Mouse (Mus musculus) neural tube, embryonic 10.5 days (tissue): ENCODE measurements around the gene Mapre3.

Source experiments
- DNase-seq: peaks from one replicate; pipeline ENCODE4 v3.0.0-alpha.2; 2017; ENCODE audit warnings: low spot score; ENCODE audit errors: extremely low spot score

The Mapre3 gene

DNA sequence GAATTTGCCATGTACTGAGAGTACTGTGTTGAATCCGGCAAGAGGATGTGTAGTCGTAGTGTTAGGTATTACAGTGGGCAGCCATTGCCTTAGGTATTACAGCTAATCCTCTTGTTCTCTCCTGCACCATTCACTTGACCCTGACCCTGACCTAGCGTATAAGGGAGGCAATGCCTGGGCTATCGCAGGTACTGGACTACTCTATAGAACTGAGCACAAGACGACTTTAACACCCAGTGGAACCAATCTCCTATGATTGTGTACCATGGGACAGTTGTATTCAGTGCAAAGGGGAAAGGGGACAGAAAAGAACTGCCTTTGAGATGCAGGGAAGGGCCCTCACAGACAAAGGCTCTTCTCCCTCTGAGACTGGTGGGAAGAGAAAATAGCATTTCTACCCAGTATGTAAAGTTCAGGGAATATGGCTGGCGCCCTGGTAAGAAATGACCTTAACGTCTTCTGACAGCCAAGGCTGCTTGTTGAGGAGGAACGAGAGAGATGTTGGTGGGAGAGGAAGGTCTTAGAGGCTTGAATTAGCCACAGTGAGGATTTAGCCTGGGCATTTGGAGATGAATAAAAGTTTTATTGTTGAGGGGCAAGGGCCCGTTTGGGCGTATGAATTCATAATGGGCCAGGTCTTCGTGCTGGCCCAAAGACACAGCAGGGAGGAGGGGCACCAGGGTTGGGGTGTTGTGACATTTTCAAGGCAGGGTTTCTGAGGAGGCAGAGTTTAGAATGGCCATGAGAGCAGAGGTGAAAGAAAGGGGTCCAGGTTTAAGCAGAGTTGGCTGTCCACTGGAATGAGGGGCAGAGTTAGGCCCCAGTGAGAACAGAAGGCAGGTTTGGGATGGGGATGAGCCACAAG is 9.9 kb downstream of the Mapre3 start:
- no peak for DNase-seq

DNA sequence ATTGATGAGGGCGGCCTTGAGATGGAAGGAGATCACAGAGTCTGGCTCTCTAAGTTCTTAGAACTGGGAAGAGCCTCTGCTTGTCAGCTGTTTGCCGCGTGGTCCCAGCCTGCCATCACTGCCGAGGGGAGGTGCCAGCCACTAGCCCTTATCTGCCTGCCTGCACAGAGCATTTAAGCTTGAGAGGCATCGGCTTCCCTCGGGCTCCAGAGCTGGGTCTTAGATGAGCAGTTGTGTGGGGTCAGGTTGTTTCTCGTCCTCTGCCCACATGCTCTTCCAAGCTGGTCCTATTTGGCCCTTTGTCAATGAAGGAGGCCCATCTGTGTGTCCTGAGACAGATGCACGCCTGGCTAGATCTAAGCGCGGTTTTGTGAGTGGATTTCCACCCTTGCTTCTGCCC is 10.7 kb downstream of the Mapre3 start:
- DNase-seq = no peak

DNA sequence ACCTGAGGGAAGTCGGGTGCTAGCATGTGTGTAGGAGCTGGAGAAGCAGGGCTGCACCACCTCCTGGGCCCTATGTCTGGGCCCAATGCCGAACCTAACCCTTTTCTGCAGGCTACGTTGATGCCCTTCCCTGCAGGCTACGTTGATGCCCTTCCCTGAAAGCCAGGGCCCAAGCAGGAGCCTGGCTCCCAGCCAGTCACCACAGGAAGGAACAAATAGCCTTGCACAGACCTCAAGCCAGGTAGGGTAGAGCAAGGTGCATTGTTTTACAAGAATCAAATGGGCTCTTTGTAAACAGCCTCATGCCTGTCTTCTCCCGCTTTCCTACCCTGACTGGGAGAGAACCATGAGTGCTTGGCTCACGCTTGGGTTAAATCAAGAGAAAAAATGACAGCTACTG is 11.4 kb downstream of the Mapre3 start:
- DNase-seq = no peak

DNA sequence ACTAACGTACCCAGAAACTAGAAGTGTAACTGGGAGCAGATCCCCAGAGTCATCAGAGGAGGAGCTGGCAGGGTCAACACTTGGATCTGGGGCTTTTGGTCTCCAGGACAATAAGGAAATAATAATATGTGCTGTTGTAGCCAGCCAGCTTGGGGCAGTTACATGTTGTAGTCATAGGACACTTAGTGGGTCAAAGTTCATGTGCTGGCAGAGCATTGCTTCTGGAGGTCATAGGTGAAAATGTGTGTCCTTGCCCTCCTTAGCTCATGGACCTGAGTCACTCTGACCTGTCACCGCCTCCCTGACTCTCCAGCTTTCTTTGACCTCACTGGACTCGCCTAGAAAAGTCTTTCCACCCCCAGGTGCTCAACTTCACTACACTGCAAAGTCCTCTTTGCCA is 19.0 kb downstream of the Mapre3 start:
- no peak for DNase-seq

DNA sequence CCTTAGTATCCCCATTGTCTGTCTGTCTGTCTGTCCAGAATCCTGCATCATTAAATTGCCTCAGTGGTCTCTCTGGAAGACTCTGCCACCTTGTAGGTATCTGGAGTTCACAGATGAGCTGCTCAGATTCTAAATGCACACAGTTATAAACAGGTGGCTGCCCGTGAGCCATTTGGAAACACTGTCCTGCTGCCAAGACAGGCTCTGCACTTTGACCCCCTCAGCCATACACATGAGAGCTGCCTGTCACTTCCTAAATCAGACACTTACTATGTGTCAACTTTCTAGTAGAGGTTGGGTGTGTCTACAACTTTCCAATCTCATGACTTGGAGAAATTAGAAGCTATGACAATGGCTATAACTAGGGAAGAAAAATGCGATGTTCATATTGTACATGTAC is 25.3 kb downstream of the Mapre3 start:
- DNase-seq = no peak

DNA sequence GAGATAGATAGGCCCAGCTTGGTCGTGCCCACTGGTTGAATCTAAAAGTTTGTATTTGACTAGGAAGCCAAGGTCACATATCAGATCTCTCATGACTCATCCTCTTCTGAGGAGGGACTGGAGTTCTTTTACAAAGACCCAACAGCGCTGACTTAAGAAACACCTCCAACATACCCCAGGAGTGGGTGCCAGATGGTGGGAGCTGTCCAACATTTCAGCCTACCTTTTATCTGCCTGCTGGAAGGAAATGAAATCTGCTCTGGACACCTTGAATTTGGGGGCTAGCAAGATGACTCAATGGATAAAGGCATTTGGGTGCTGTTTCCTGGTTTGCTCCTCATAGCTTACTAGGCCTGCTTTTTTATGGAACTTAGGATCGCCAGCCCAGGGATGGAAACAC is 27.5 kb downstream of the Mapre3 start:
- no peak for DNase-seq

DNA sequence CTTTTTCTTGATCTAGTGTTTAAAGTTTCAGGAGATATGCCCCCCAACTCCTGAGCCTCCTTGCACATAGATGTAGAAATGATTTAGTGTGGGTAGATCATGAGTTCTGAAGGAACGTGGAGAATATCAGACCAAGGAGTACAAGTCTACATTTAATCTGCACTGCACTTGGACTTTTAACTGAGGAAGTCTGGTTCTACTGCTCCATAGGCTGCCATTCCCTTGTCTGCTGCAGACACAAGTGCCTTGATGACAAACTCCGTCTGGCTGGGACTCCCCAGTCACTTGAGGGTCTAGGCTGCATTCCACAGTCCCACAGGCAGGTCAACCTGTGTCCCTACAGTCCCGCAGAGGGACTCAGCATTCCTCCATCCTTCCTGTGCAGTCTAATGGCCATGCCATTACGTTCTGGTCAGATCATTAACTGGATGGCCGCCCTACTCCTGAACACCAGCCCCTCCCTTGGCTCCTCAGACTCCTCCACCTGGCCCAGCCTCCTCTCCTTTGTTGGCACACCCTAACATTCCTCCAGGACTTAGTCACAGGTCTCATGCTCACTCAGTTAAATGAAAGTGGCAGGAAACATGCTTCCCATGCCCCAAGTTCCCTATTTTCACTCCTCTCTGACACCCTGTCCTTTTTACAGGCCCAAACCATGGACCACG is 35.6 kb downstream of the Mapre3 start:
- DNase-seq = no peak

DNA sequence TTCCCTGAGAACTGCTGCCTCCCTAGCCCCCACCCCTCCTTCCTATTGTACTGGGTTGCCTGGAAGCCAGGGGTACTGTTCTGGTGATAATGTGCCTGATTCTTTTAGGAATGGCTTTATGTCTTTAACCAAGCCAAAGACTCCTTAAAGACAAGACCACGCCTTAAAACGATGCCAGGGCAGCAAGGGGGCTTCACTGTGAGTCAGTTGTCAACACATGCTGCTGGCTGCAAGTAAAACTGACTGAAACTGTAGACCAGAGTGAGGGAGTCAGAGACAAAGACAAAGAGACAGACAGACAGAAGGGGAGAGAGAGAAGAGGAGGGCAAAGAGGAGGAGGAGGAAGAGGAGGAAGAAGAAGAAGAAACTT is 36.1 kb downstream of the Mapre3 start:
- DNase-seq = no peak

DNA sequence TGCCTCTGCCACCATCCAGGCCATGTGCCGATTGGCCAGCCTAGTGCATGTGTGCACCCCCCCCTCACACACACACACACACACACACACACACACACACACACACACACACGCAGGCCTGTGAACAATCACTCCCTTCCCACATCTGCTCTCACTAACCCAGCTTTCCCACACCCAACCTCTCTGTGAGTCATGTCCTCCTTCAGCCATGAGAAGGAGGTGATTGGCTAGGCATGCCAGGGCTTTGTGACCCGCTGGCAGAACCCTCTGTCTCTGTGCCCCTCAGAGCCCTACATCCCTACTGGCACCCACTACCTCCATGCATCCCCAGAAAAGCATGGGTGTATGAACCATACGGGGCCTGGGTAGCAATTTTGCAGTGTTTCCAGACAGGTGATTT is 39.1 kb downstream of the Mapre3 start:
- DNase-seq = no peak

DNA sequence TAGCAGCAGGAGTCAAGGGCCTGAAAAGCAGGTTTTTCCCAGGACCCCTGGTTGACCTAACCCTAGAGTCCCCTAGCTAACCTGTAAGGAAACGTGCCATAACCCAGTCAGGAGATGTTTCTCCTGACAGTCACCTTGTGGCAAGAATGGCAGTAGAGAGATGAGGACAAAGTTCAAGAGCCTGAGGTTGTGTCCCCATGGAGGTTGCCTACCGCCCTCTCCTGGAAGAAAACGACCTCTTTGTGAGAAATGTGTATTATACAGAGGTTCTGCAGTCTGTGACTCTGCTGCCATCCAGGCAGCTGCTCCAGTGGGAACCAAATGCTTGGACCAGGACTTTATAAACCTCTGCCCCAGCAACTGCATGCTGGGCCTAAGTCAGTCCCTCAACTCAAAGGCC is 41.2 kb downstream of the Mapre3 start:
- DNase-seq = no peak

DNA sequence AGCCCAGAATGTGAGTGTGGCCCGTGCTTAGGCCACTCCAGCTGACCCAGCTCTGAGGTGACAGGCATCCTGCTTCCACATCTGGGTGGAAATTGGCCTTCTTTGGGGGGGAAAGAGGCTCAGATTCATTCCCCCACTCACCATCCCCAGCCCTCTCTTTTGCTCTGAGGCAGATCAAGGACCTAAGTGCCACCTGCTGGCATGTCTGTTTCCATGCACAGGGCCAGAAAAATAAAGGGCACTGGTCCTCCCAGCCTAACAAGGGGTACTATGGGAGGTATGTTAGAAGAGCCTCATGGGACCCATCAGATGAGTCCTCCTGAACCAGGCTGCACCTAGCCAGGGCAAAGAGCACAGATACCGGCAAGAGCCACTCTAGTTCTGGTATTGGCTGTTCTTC is 41.7 kb downstream of the Mapre3 start:
- DNase-seq = no peak

DNA sequence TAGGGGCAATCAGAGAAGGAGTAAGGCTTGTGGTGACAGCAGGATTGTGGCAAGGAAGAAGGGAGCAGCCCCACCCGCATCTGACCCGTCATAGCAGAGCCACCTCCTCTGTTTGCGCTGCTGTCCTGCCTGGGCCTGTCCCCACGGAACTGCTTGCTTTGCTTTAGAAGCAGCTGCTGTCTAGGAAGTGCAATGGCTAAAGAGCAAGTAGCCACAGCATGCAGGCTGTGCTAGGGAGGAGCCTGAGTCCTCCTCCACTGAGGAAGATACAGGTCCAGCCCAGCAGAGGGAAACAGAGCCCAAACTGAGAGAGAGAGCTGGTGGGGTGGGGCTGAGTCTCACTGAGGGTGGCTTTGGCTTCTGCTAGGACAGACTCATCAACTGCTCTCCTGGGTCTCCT is 49.4 kb downstream of the Mapre3 start:
- DNase-seq = no peak

DNA sequence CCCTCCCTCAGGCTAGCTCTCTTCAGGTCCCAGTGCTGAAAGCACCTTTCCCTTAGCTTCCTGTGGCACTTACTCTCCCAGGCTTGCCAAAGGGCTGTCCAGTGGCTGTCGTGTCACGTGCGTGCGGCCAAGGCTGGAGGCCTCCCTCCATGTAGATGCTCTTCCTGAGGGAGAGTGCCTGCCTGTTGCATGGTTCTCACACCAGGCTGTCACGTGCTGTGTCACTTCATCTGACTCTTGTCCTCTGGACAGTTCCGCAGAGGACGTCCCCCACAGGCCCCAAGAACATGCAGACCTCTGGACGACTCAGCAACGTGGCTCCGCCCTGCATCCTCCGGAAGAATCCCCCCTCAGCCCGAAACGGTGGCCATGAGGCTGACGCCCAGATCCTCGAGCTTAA is 49.9 kb downstream of the Mapre3 start:
- no peak for DNase-seq

DNA sequence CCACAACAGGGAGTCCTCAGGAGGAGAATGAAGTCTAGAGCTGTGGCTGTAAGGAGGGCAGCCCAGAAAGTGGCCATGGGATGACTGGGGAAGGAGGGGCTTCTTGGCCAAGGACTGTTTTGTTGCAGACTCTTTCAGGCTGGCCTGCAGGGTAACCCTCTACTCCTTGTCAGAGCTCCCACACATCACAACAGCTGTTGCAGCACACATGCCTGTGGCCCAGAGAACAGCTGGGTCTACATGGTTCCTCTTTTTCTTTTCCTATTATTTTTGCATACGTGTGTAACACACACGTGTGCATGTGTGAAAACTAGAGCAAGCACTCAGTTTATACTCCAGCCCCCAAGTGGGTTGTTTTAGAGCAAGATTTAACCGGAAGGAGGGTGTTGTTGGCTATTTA is 52.4 kb downstream of the Mapre3 start:
- no peak for DNase-seq

DNA sequence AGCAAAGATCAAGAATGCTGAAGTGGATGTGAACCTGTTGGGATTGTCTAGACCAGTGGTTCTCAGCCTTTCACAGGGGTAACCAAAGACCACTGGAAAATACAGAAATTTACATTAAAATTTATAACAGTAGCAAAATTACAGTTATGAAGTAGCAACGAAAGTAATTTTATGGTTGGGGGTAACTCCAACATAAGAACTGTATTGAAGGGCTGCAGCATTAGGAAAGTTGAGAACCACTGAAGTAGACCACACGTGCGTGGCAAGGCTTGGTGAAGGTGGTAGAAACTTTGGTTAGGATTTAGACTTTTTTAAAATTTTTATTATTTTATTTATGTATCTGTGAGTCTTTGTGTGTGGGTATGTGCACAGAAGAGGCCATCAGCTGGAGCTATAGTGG is 53.3 kb downstream of the Mapre3 start, which contains the start of gene Tmem214:
Gene Tmem214 (plus strand): TSS at position 301 of the 400 bp plus-strand sequence.
- DNase-seq = no peak

DNA sequence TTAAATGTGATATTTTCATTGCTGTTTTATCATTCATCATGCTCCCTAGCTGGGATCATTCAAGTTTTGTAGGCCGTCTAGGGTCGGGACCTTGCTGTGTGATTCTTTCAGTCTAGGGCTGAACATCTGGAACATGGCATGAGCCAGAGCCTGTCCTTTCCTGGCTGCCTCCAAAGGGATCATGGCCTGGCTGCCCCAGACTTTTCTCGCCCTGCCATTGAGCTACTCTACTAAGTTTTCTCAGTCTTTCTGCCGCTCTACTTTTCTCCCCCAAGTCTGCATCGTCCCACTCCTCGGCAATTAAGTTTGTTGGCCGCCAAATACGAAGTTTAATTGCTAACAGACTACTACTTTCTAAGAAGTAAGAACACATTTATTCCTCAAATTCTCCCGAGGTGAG is 54.5 kb downstream of the Mapre3 start:
- DNase-seq = no peak

DNA sequence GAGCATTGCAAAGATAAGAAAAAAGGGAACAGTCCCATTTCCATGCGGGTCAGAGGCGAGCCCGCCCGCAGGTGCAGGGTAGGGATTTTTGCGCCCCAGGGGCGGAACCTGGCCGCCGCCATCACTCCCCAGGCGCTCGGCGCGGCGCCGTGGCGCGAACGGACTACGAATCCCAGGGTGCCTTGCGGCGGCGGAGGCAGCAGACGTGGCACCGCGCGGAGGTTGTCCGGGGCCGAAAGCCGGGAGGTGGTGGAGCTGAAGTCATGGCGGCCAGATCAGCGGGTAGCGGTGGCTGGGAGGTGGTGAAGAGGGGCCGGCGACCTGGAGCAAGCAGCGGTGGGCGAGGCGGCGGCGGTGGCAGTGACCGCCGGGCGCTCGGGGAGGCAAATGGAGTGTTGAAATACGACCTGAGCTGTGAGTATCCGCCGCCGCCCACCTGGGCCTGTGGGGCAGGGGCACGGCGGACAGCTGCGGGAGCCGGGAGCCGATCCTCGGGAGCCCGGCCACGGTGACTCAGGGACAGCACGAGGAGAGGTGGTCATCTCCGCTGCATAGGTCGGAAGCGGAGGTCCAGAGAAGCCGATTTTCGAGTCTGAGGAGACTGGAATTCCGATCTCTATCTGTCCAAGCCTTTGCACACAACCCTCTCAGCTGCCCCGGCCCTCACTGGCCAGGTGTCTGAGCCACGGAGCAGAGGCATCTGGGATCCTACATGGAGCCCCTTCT is 55.1 kb downstream of the Mapre3 start:
- peak; percentile 89 for DNase-seq

DNA sequence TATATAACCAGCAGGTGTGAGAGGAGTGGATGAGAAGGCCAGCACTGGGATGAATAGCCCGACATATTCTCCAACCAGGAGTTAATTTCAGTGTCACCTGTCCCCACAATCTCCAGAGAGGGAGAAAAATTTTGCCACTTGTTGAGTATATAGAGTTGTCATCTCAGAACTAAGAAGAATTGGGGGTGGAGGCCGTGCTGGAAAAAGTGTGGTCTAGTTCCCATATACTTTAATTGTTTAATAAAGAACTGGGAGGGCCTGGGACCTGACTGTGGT is 55.6 kb downstream of the Mapre3 start:
- DNase-seq = no peak

DNA sequence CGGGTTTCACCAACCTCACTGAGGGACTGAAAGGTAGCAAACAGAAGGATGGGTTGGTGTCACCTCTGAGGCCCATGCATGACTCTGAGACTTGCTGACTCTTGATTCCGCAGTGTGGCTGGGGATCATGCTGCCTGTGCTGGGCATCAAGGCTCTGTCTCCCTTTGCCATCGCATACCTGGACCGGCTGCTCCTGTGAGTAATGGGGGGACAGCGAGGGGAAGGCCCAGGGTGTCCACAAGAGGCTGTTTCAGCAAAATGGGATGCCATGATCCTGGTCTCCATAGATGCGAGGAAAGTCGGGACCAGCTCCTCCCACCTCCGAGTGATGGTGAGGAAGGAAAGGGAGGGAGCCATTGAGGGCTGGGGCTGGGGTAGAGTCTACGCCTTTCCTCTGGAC is 58.1 kb downstream of the Mapre3 start:
- DNase-seq = no peak

DNA sequence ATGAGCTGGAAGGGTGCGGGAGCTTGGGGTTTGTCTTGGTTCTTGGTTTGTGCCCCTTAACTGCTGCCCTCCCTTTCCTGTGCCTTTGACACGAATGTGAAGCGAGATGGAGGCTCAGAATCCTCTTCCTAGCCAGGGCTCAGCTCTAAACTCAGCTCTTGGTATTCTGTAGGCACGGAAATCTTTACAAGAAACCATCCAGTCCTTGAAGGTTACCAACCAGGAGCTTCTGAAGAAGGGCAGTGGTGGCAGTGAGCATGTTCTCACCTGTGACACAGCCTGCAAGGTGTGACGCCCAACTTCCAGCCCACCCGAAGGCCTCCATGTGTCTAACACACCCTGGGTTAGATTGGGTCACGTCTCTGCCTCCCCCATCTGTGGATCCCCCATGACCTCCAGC is 59.9 kb downstream of the Mapre3 start:
- DNase-seq = no peak

DNA sequence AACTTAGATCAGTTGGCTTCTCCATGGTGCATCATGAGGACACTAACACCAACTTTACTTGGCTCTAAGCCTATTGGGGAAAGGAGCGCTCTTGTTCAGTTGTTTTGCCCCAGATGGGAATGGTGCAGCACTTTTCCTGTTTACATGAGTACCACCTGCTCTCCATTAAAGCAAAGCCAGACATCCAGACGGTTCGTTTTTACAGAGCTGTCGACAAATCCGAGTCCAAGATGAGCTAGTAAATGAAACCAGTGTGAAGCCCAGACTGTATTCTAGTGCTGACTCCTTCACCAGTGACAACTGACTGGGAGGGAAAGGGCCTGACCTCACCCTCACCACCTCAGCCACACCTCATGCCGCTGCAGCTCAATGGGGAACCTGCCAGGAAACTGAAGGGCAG is 64.2 kb downstream of the Mapre3 start:
- no peak for DNase-seq

DNA sequence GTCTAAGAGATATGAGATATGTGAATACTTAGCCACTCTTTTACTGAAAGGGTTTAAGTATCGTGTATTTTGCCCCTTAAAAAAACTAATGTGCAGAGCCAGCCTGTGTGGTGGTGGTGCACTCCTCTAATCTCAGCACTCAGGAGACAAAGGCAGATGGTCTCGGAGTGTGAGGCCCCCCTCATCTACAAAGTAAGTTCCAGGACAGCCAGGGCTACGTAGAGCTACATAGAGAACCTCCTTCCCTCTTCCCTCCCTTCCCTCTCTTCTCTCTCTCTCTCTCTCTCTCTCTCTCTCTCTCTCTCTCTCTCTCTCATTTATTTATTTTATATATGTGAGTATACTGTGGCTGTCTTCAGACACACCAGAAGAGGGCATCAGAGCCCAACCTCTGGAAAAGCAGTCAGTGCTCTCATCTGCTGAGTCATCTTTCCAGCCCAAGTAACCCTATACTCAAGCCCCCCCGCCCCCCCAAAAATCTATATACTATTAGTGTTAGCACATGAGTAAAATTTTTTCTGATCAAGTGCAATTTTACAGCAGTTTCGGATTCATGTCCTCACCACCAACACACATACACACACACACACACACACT is 65.0 kb downstream of the Mapre3 start:
- no peak for DNase-seq
